Mouse (Mus musculus): ENCODE results near the gene Cask. TPM values are rescaled to one million over a fixed set of nuclear protein-coding genes. Genes with fewer than 3 reads are reported as not detected.

The Cask gene
- 14.4 and 21.6 TPM in 2 replicates for polyA plus RNA-seq (2014; fragmentation: Nextera tagmentation; extraction: Ambion mirVana)

DNA sequence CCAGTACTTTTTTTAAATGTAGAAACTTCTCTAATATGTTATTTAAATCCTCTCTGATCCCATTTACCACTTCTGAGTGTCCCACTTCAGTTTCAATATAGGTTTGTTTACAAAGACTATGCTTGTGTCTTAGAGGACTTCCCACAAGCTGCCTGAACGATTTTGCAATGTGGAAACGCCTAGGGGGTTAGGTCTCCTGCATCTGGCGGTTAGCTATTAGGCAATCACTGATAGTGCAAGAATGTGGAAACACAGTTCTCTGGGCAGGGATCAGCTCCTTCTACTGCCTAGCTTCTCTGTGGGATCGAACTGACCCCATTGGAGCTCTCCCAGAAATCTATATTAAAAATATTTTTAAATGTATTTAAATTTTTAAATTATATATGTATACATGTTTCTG lies at the start of gene Cask:
Gene Cask, minus strand, starts transcription at position 83 of the 400 bp plus-strand sequence.
- H3K4me1 ChIP-seq (ENCODE audit: control insufficient read depth, insufficient read depth, low read length) = no peaks in the 10 kb centered on the region
- no peaks in the 10 kb centered on the region for H3K9me3 ChIP-seq (replicated peaks; ENCODE audit: control insufficient read depth, low read length)
- H3K9ac ChIP-seq (replicated peaks; ENCODE audit: low read length) = no peak within 1 kb of the TSS
- no peak for ATAC-seq (replicated peaks; ENCODE audit: insufficient number of reproducible peaks, low FRiP score, low TSS enrichment, low read depth)
- no peak within 1 kb of the TSS for H3K4me3 ChIP-seq (ENCODE audit: low read depth, low read length)
- H3K36me3 ChIP-seq (replicated peaks; ENCODE audit: control insufficient read depth, insufficient read depth, low read depth, low read length) = no peaks in the 10 kb centered on the region
- no peak within 1 kb of the TSS for H3K4me2 ChIP-seq (ENCODE audit: low read depth, low read length)
- no peak for DNase-seq (ENCODE audit: low spot score)
- H3K27me3 ChIP-seq (ENCODE audit: control insufficient read depth, insufficient read depth, low read length) = no peaks in the 10 kb centered on the region
- 45% methylated on average over 4 of the region's 4 CpGs for WGBS
- no peak within 1 kb of the TSS for H3K27ac ChIP-seq (replicated peaks; ENCODE audit: low read depth, low read length)

DNA sequence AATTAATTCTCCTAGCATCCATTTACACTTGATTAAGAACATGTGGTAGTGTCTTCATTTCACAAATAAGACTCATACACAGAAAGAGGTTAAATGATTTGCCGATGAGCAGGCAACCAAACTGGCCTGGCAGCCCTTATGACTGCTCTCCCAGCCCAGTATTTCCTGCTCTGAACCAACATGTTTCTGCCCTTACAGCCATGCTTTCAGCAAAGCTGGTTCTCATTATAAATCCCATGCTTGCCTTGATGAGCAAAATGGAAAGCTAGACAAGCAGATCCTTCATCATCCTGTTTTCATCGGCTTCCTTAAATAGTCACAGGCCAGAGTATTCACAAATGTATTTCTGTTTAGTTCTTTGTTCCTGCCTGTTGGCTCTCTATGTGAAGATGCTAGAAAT lies 38.8 kb upstream of the Cask start:
- Histone ChIP-seq H3K4me3 (ENCODE audit: low read depth, low read length) (no peak overlapping the region), H3K9me3 (replicated peaks; ENCODE audit: control insufficient read depth, low read length) (no peaks in the 10 kb centered on the region), H3K27me3 (ENCODE audit: control insufficient read depth, insufficient read depth, low read length) (no peaks in the 10 kb centered on the region), H3K36me3 (replicated peaks; ENCODE audit: control insufficient read depth, insufficient read depth, low read depth, low read length) (no peaks in the 10 kb centered on the region), H3K9ac (replicated peaks; ENCODE audit: low read length) (no peak overlapping the region), H3K27ac (replicated peaks; ENCODE audit: low read depth, low read length) (no peak overlapping the region), H3K4me2 (ENCODE audit: low read depth, low read length) (no peak overlapping the region), H3K4me1 (ENCODE audit: control insufficient read depth, insufficient read depth, low read length) (no peaks in the 10 kb centered on the region)
- WGBS = 41% methylated on average over 2 of the region's 2 CpGs
- DNase-seq (ENCODE audit: low spot score) (peak; percentile 67), ATAC-seq (replicated peaks; ENCODE audit: insufficient number of reproducible peaks, low FRiP score, low TSS enrichment, low read depth) (no peak)

DNA sequence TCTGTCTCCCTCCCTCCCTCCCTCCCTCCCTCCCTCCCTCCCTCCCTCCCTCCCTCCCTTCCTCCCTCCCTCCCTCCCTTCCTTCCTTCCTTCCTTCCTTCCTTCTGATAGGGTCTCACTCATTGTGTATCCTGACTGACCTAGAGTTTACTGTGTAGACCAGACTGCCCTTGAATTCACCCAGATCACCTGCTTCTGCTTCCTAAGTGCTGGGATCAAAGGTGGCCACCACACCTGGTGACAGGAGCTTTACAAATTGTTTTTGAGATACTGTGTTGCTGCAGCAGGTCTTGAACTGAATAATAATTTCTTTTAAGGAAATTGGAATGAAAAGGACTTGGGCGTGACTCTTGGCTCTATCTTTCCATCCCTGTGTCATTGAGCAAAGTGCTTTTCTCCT lies 33.2 kb upstream of the Cask start:
- Histone ChIP-seq H3K9me3 (replicated peaks; ENCODE audit: control insufficient read depth, low read length) (no peaks in the 10 kb centered on the region), H3K27ac (replicated peaks; ENCODE audit: low read depth, low read length) (no peak overlapping the region), H3K4me1 (ENCODE audit: control insufficient read depth, insufficient read depth, low read length) (no peaks in the 10 kb centered on the region), H3K4me3 (ENCODE audit: low read depth, low read length) (no peak overlapping the region), H3K4me2 (ENCODE audit: low read depth, low read length) (no peak overlapping the region), H3K27me3 (ENCODE audit: control insufficient read depth, insufficient read depth, low read length) (no peaks in the 10 kb centered on the region), H3K36me3 (replicated peaks; ENCODE audit: control insufficient read depth, insufficient read depth, low read depth, low read length) (no peaks in the 10 kb centered on the region), H3K9ac (replicated peaks; ENCODE audit: low read length) (no peak overlapping the region)
- ATAC-seq (replicated peaks; ENCODE audit: insufficient number of reproducible peaks, low FRiP score, low TSS enrichment, low read depth) = no peak
- WGBS = 78% methylated on average over 1 of the region's 1 CpGs
- DNase-seq (ENCODE audit: low spot score) = no peak

DNA sequence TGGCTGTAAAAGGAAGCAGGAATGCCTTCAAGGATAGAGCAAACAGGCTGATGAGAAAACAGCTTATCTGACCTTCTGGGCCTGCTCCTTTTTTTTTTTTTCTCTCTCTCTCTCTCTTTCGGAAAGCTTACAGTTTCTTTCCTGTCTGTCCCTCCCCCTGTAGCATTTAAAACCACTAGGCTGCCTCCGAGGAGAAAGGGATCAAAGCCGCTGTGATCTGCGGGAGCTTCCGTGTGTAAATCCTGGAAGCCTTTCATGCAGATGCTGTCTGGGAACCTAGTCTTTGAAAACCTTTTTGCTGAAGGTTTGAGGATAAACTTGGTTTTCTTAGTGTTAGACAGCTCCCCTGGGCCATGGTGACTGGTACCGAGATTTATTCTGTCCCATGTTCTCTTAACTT lies 30.8 kb upstream of the Cask start:
- no peak for ATAC-seq (replicated peaks; ENCODE audit: insufficient number of reproducible peaks, low FRiP score, low TSS enrichment, low read depth)
- no peak overlapping the region for H3K9ac ChIP-seq (replicated peaks; ENCODE audit: low read length)
- H3K27ac ChIP-seq (replicated peaks; ENCODE audit: low read depth, low read length) = no peak overlapping the region
- H3K9me3 ChIP-seq (replicated peaks; ENCODE audit: control insufficient read depth, low read length) = no peaks in the 10 kb centered on the region
- 16% methylated on average over 6 of the region's 6 CpGs for WGBS
- peak; percentile 3 for DNase-seq (ENCODE audit: low spot score)
- H3K27me3 ChIP-seq (ENCODE audit: control insufficient read depth, insufficient read depth, low read length) = no peaks in the 10 kb centered on the region
- no peak overlapping the region for H3K4me2 ChIP-seq (ENCODE audit: low read depth, low read length)
- H3K4me3 ChIP-seq (ENCODE audit: low read depth, low read length) = no peak overlapping the region
- H3K4me1 ChIP-seq (ENCODE audit: control insufficient read depth, insufficient read depth, low read length) = no peaks in the 10 kb centered on the region
- H3K36me3 ChIP-seq (replicated peaks; ENCODE audit: control insufficient read depth, insufficient read depth, low read depth, low read length) = no peaks in the 10 kb centered on the region

DNA sequence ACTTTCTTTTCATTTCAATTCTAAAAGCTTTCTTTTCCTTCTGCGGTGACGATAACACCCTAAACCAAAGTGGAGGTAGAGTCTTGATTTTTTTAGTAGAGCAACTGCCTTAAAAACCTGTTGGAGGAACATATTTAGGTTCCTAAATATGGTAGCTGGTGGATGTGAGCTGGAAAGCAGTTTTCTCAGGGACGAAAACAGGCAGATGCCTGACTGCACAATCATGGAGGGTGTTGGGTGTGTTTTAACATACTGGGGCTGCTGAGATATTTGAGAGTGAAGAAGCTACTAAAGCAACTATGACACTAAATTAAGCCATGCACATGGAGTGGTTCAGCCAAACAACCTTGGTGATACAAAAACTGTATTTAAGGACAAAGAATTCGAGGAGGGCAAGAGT lies 9.0 kb upstream of the Cask start:
- H3K36me3 ChIP-seq (replicated peaks; ENCODE audit: control insufficient read depth, insufficient read depth, low read depth, low read length) = no peaks in the 10 kb centered on the region
- no peak overlapping the region for H3K4me3 ChIP-seq (ENCODE audit: low read depth, low read length)
- H3K27me3 ChIP-seq (ENCODE audit: control insufficient read depth, insufficient read depth, low read length) = no peaks in the 10 kb centered on the region
- H3K9me3 ChIP-seq (replicated peaks; ENCODE audit: control insufficient read depth, low read length) = no peaks in the 10 kb centered on the region
- WGBS = 92% methylated on average over 4 of the region's 4 CpGs
- no peaks in the 10 kb centered on the region for H3K4me1 ChIP-seq (ENCODE audit: control insufficient read depth, insufficient read depth, low read length)
- no peak for ATAC-seq (replicated peaks; ENCODE audit: insufficient number of reproducible peaks, low FRiP score, low TSS enrichment, low read depth)
- no peak overlapping the region for H3K27ac ChIP-seq (replicated peaks; ENCODE audit: low read depth, low read length)
- H3K4me2 ChIP-seq (ENCODE audit: low read depth, low read length) = no peak overlapping the region
- no peak overlapping the region for H3K9ac ChIP-seq (replicated peaks; ENCODE audit: low read length)
- no peak for DNase-seq (ENCODE audit: low spot score)

DNA sequence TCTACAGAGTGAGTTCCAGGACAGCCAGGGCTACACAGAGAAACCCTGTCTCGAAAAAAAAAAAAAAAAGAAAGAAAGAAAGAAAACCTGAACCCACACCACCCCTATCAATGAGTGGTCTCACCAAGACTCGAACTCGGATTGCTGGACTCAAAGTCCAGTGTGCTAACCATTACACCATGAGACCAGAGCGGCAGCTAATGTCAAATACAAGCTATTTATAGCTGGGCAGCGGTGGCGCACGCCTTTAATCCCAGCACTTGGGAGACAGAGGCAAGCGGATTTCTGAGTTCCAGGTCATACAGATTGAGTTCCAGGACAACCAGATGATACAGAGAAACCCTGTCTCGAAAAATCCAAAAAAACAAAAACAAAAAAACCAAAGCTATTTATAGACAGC lies 7.9 kb upstream of the Cask start:
- Histone ChIP-seq H3K4me3 (ENCODE audit: low read depth, low read length) (no peak overlapping the region), H3K27ac (replicated peaks; ENCODE audit: low read depth, low read length) (no peak overlapping the region), H3K27me3 (ENCODE audit: control insufficient read depth, insufficient read depth, low read length) (no peaks in the 10 kb centered on the region), H3K4me2 (ENCODE audit: low read depth, low read length) (no peak overlapping the region), H3K9me3 (replicated peaks; ENCODE audit: control insufficient read depth, low read length) (no peaks in the 10 kb centered on the region), H3K9ac (replicated peaks; ENCODE audit: low read length) (no peak overlapping the region), H3K36me3 (replicated peaks; ENCODE audit: control insufficient read depth, insufficient read depth, low read depth, low read length) (no peaks in the 10 kb centered on the region), H3K4me1 (ENCODE audit: control insufficient read depth, insufficient read depth, low read length) (no peaks in the 10 kb centered on the region)
- WGBS = 90% methylated on average over 9 of the region's 9 CpGs
- DNase-seq (ENCODE audit: low spot score) (no peak), ATAC-seq (replicated peaks; ENCODE audit: insufficient number of reproducible peaks, low FRiP score, low TSS enrichment, low read depth) (no peak)

DNA sequence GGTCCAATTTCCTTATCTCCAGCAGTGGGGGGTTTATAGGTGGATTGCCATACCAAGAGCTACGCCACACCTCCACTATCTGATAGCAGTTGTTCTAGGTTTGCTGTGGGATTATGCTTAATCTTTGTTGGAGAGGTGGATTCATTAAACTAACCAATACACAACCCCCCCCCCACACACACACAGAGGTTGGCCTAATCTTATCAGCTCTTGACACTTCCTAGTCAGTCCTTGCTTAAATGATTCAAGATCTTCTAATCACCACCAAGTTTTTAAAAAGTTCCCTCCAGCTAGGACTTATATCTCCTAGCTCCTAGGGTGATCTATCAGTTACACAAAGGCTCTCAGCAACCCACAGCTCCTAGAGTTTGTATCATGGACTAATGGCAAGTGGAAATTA lies 2.7 kb downstream of the Cask start:
- no peak for ATAC-seq (replicated peaks; ENCODE audit: insufficient number of reproducible peaks, low FRiP score, low TSS enrichment, low read depth)
- H3K27ac ChIP-seq (replicated peaks; ENCODE audit: low read depth, low read length) = no peak overlapping the region
- H3K9me3 ChIP-seq (replicated peaks; ENCODE audit: control insufficient read depth, low read length) = no peaks in the 10 kb centered on the region
- H3K27me3 ChIP-seq (ENCODE audit: control insufficient read depth, insufficient read depth, low read length) = no peaks in the 10 kb centered on the region
- H3K4me3 ChIP-seq (ENCODE audit: low read depth, low read length) = no peak overlapping the region
- no peak overlapping the region for H3K4me2 ChIP-seq (ENCODE audit: low read depth, low read length)
- H3K4me1 ChIP-seq (ENCODE audit: control insufficient read depth, insufficient read depth, low read length) = no peaks in the 10 kb centered on the region
- DNase-seq (ENCODE audit: low spot score) = no peak
- no peak overlapping the region for H3K9ac ChIP-seq (replicated peaks; ENCODE audit: low read length)
- H3K36me3 ChIP-seq (replicated peaks; ENCODE audit: control insufficient read depth, insufficient read depth, low read depth, low read length) = no peaks in the 10 kb centered on the region
- WGBS = 79% methylated on average over 1 of the region's 1 CpGs

DNA sequence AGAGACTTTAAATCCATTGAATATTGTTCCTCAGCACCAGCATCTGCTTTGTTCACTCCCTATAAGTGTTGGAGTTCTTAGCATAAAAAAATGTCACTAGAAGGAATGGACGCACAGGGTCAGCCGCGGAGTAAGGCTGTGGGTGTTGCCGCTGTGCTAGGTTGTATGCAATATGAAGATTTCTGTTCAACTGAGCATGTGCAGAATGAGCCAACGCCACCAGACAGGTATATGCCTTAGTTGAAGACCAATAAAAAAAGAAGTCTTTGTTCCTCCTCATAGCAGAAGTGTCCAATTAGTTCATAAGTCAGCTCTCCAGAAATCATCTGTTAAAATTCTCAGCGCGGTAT lies 3.7 kb downstream of the Cask start:
- H3K36me3 ChIP-seq (replicated peaks; ENCODE audit: control insufficient read depth, insufficient read depth, low read depth, low read length) = no peaks in the 10 kb centered on the region
- H3K9me3 ChIP-seq (replicated peaks; ENCODE audit: control insufficient read depth, low read length) = no peaks in the 10 kb centered on the region
- WGBS = 34% methylated on average over 7 of the region's 7 CpGs
- H3K4me3 ChIP-seq (ENCODE audit: low read depth, low read length) = peak overlapping the region; percentile 35
- no peaks in the 10 kb centered on the region for H3K27me3 ChIP-seq (ENCODE audit: control insufficient read depth, insufficient read depth, low read length)
- no peaks in the 10 kb centered on the region for H3K4me1 ChIP-seq (ENCODE audit: control insufficient read depth, insufficient read depth, low read length)
- ATAC-seq (replicated peaks; ENCODE audit: insufficient number of reproducible peaks, low FRiP score, low TSS enrichment, low read depth) = no peak
- DNase-seq (ENCODE audit: low spot score) = peak; percentile 8
- peak overlapping the region; percentile 45 for H3K4me2 ChIP-seq (ENCODE audit: low read depth, low read length)
- H3K9ac ChIP-seq (replicated peaks; ENCODE audit: low read length) = peak overlapping the region; percentile 55
- H3K27ac ChIP-seq (replicated peaks; ENCODE audit: low read depth, low read length) = no peak overlapping the region

Data from embryonic facial prominence, embryonic 11.5 days (tissue).